In genomic region chr14:23522606-23523159, GRCm38 (mm10) we compare ENCODE assay signal across 9 mouse cellular contexts.
DNase-seq lines count a peak whose midpoint lies in the region; ATAC-seq lines count a peak whose summit lies in the region.
"Had no signal": no experiment of that assay in that cellular context is flagged by ENCODE, and none has a peak within 500 bp of the region (broad histone marks: within the 10 kb centered on the region; RNA-seq: fewer than 3 reads in every experiment).

No protein-coding gene starts in this region.

- H3K4me2 ChIP-seq in heart, embryonic 11.5 days, result no peak overlapping the region
- no peak overlapping the region for H3K4me2 ChIP-seq in embryonic facial prominence, embryonic 11.5 days (ENCODE audit: low read depth, low read length)
- H3K4me2 ChIP-seq in lung, embryonic 15.5 days, result no peak overlapping the region
- H3K4me2 ChIP-seq: liver, embryonic 15.5 days had no signal

- no peaks in the 10 kb centered on the region for H3K27me3 ChIP-seq in heart, embryonic 11.5 days (ENCODE audit: control insufficient read depth, insufficient read depth, low read length)
- no peaks in the 10 kb centered on the region for H3K27me3 ChIP-seq in embryonic facial prominence, embryonic 11.5 days (ENCODE audit: control insufficient read depth, insufficient read depth, low read length)
- H3K27me3 ChIP-seq in lung, embryonic 15.5 days, result no peaks in the 10 kb centered on the region
- H3K27me3 ChIP-seq: liver, embryonic 15.5 days had no signal

- DNase-seq in heart, adult 18-20 months, result peak; percentile 20 to 31
- DNase-seq in embryonic facial prominence, embryonic 11.5 days (ENCODE audit: low spot score), result peak; percentile 8
- DNase-seq in kidney, adult 9 months, result peak; percentile 72
- DNase-seq in layer of hippocampus, adult 8-10 months (ENCODE audit: low spot score in 2 of 2), result no peak
- DNase-seq in thymus, postnatal 10 days (ENCODE audit: low spot score in 2 of 2), result no peak
- DNase-seq in thymus, postnatal 25 days, result no peak

- no peak for ATAC-seq in heart, embryonic 11.5 days (replicated peaks; ENCODE audit: insufficient number of reproducible peaks, low FRiP score, low TSS enrichment)
- no peak for ATAC-seq in embryonic facial prominence, embryonic 11.5 days (replicated peaks; ENCODE audit: insufficient number of reproducible peaks, low FRiP score, low TSS enrichment, low read depth)
- ATAC-seq in lung, embryonic 15.5 days (ENCODE audit: borderline replicate concordance, extremely low read depth, low FRiP score, low TSS enrichment), result no peak; the same call in 1 of the 2 replicates

- no peaks in the 10 kb centered on the region for H3K9me3 ChIP-seq in heart, embryonic 11.5 days (replicated peaks; ENCODE audit: control insufficient read depth, low read length)
- H3K9me3 ChIP-seq in embryonic facial prominence, embryonic 11.5 days (replicated peaks; ENCODE audit: control insufficient read depth, low read length), result no peaks in the 10 kb centered on the region
- no peaks in the 10 kb centered on the region for H3K9me3 ChIP-seq in lung, embryonic 15.5 days
- H3K9me3 ChIP-seq: liver, embryonic 15.5 days had no signal

- no peaks in the 10 kb centered on the region for H3K36me3 ChIP-seq in heart, embryonic 11.5 days (ENCODE audit: control insufficient read depth, insufficient read depth, low read length)
- no peaks in the 10 kb centered on the region for H3K36me3 ChIP-seq in embryonic facial prominence, embryonic 11.5 days (replicated peaks; ENCODE audit: control insufficient read depth, insufficient read depth, low read depth, low read length)
- H3K36me3 ChIP-seq in lung, embryonic 15.5 days, result no peaks in the 10 kb centered on the region
- H3K36me3 ChIP-seq: liver, embryonic 15.5 days had no signal

- no peak overlapping the region for H3K9ac ChIP-seq in heart, embryonic 11.5 days (ENCODE audit: low read depth, low read length)
- H3K9ac ChIP-seq in embryonic facial prominence, embryonic 11.5 days (replicated peaks; ENCODE audit: low read length), result no peak overlapping the region
- no peak overlapping the region for H3K9ac ChIP-seq in lung, embryonic 15.5 days
- H3K9ac ChIP-seq: liver, embryonic 15.5 days had no signal

- H3K4me3 ChIP-seq in heart, embryonic 11.5 days (ENCODE audit: low read depth, low read length), result no peak overlapping the region
- H3K4me3 ChIP-seq in embryonic facial prominence, embryonic 11.5 days (ENCODE audit: low read depth, low read length), result no peak overlapping the region
- H3K4me3 ChIP-seq in lung, embryonic 15.5 days, result no peak overlapping the region
- H3K4me3 ChIP-seq: liver, embryonic 15.5 days had no signal

- no peaks in the 10 kb centered on the region for H3K4me1 ChIP-seq in heart, embryonic 11.5 days (ENCODE audit: control insufficient read depth, insufficient read depth, low read length)
- H3K4me1 ChIP-seq in embryonic facial prominence, embryonic 11.5 days (ENCODE audit: control insufficient read depth, insufficient read depth, low read length), result no peaks in the 10 kb centered on the region
- H3K4me1 ChIP-seq in lung, embryonic 15.5 days, result peaks cover 14% of the 10 kb centered on the region
- H3K4me1 ChIP-seq: liver, embryonic 15.5 days had no signal

- no peak overlapping the region for H3K27ac ChIP-seq in heart, embryonic 11.5 days (ENCODE audit: low read depth, low read length)
- 0 out of 2 replicates have a peak overlapping the region, but pooled peaks have one; percentile 25 for H3K27ac ChIP-seq in embryonic facial prominence, embryonic 11.5 days (replicated peaks; ENCODE audit: low read depth, low read length)
- H3K27ac ChIP-seq in lung, embryonic 15.5 days, result peak overlapping the region; percentile 84
- H3K27ac ChIP-seq: liver, embryonic 15.5 days had no signal

- 70% methylated on average over 4 of the region's 4 CpGs for WGBS in heart, embryonic 11.5 days (ENCODE audit: insufficient replicate concordance)
- 44% methylated on average over 4 of the region's 4 CpGs for WGBS in embryonic facial prominence, embryonic 11.5 days
- WGBS in lung, embryonic 15.5 days, result 52% methylated on average over 4 of the region's 4 CpGs

Comparison
In these comparisons a context has a peak if more than half of its experiments do, and no peak if none do; other contexts are left out.
1. DNase-seq: peak in heart, adult 18-20 months (2 of 2), embryonic facial prominence, embryonic 11.5 days (single experiment) and kidney, adult 9 months (single experiment); none in layer of hippocampus, adult 8-10 months (0 of 2), thymus, postnatal 10 days (0 of 2) and thymus, postnatal 25 days (single experiment).